Mouse (Mus musculus) right cerebral cortex, adult 2 months (tissue): ENCODE measurements around the gene Zfp512b.
A peak's percentile ranks its signal among the peaks of the same experiment; 100 is the strongest.

Experiments used
- DNase-seq, 2 experiments: peaks; one replicate each; pipeline ENCODE4 v3.0.0; 2021 to 2022; ENCODE audit warnings: low spot score in 2 of 2

The Zfp512b gene

GRCm38 (mm10) chr2:181592231-181593041 lies at the start of gene Zfp512b:
TSS of gene Zfp512b (minus strand) at chr2:181592803.
- DNase-seq = peak in 1 of 2 experiments; percentile 67

GRCm38 (mm10) chr2:181635865-181636264 lies 43.3 kb upstream of the Zfp512b start:
- no peak for DNase-seq

- DNase-seq = no peak
These were observed 40.0 kb upstream of the Zfp512b start for GRCm38 (mm10) chr2:181632624-181633023.

- DNase-seq = no peak
These were observed 35.9 kb upstream of the Zfp512b start for GRCm38 (mm10) chr2:181628471-181628870.

GRCm38 (mm10) chr2:181623401-181623800 lies 30.8 kb upstream of the Zfp512b start:
- peak; percentile 23 to 36 for DNase-seq

GRCm38 (mm10) chr2:181618761-181619495 lies 26.3 kb upstream of the Zfp512b start:
- no peak for DNase-seq

GRCm38 (mm10) chr2:181602367-181602766 lies 9.8 kb upstream of the Zfp512b start:
- DNase-seq = no peak

- no peak for DNase-seq
These were observed 9.1 kb upstream of the Zfp512b start for GRCm38 (mm10) chr2:181601751-181602145.

- DNase-seq = peak; percentile 98 to 99
These were observed 8.5 kb upstream of the Zfp512b start for GRCm38 (mm10) chr2:181600828-181601750.

- no peak for DNase-seq
These were observed 7.7 kb upstream of the Zfp512b start for GRCm38 (mm10) chr2:181600226-181600758.

GRCm38 (mm10) chr2:181598454-181599351 lies 6.1 kb upstream of the Zfp512b start, which contains the start of gene Samd10:
TSS of gene Samd10 (minus strand) at chr2:181599212.
- DNase-seq = peak; percentile 66 to 76

- no peak for DNase-seq
These were observed 4.9 kb upstream of the Zfp512b start for GRCm38 (mm10) chr2:181597378-181598061.

GRCm38 (mm10) chr2:181596221-181596960 lies 3.8 kb upstream of the Zfp512b start:
- DNase-seq = no peak

- DNase-seq = peak in 1 of 2 experiments; percentile 56
These were observed 2.5 kb upstream of the Zfp512b start for GRCm38 (mm10) chr2:181594946-181595696.

- DNase-seq = no peak
These were observed 1.3 kb upstream of the Zfp512b start for GRCm38 (mm10) chr2:181593937-181594336.

- peak in 1 of 2 experiments; percentile 67 for DNase-seq
These were observed 429 bp upstream of the Zfp512b start for GRCm38 (mm10) chr2:181593042-181593421.

GRCm38 (mm10) chr2:181591528-181592085 lies 996 bp downstream of the Zfp512b start, which contains the start of gene Prpf6:
TSS of gene Prpf6 (plus strand) at chr2:181591868.
- no peak for DNase-seq

GRCm38 (mm10) chr2:181590471-181590870 lies 2.1 kb downstream of the Zfp512b start:
- no peak for DNase-seq
